Mouse (Mus musculus) adrenal gland, postnatal 14 days (tissue): Measurements from ENCODE around the gene D630045J12Rik. TPM values are rescaled to one million over a fixed set of nuclear protein-coding genes. Genes with fewer than 3 reads are reported as not detected.

ENCODE experiments used
- DNase-seq: peaks from one replicate; pipeline ENCODE4 v3.0.0; 2021; ENCODE audit warnings: mixed read lengths
- total RNA-seq: library from RNA; stranded (reverse); gene quantifications from 2 replicates; pipeline ENCODE4 v1.2.3, GENCODE M21; 2021

Gene D630045J12Rik
- total RNA-seq, 1 experiment from 2014 or later: 4.0 TPM

DNA sequence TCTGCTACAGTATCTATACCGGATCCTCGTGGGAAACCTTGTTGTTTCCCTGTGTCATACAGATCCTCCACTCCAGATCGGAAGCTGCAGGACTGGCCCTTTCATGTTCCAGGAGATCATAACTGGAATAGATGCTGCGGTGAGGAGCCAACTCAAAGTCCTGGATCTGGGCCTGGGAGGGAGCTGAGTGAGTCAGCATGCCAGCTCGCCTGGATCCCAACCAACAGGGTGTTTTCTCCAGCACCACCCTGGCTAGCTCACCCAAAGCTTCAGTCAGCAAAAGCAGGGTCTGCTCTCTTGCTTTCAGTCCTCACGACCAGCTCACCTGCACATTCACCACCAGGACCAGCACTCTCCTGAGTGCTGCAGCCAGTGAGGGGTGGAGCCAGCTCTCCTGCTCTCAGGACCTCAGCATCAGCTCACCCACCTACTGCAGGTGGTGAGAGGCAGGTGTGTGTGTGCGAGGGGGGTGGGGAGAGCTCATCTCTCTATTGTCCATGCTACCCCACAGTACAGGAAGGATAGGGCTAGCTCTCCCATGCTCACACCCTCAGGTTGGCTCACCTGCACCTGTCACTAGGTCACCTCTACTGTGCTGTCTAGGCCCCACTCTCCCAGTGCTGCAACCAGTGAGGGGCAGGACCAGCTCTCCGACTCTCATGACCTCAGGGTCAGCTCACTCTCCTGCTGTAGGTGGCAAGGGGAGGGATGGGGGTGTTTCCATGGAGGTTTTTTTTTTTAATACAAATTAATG lies 118.8 kb downstream of the D630045J12Rik start:
- peak; percentile 59 for DNase-seq

DNA sequence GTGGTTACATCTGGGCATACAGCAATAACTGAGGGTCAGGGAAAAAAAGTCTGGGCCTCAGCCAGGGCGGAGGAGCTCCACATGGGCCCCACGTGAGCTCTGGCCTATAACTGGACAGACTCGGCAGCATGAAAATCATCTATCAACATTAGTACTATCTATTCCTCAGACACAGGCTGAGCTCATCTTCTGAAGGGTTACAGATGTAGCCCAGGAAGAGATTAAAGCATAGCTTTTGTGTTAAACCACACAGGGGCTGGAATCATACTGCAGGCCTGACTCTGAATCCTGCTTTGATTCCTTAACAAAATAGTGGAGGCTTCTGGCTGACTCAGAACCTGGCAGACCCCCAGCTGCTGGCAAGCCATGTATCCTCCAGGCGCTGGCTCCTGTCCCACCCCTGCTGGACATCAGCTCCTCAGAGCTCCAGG lies 122.0 kb downstream of the D630045J12Rik start:
- peak; percentile 89 for DNase-seq

DNA sequence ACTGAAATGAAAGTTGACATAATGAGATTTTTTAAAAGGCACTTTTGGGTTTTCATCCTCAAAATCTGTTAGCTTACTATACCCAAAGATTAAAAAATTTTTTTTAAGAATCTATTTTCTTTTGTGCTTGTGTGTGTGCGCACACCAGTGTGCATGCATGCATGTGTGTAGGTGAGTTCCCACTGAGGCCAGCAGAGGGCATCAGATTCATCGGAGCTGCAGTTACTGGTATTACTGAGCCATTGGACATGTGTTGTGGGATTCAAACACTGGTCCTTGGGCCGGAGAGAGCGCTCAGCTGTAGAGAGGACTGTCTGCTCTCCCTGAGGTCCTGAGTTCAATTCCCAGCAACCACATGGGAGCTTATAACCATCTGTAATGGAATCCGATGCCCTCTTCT lies 123.9 kb downstream of the D630045J12Rik start:
- no peak for DNase-seq

DNA sequence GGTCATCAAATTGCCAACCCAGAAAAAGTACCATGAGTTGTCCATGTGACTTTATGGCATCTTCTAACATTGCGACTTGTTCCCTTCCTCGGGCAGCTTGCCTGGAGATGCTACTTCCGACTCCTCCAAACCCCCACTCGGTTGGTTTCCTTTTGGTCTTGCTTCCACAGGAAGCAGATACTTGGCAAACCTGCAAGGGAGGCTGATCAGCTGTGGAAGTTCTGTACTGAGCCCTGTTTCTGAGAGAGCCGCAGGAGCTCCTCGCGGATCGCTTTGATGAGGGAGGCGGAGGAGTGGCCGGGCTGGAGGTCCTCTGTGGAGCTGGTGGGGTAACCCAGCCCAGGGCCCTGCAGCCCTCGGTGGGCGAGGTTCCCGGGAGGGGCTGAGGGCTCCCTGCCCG lies 125.7 kb downstream of the D630045J12Rik start:
- no peak for DNase-seq

DNA sequence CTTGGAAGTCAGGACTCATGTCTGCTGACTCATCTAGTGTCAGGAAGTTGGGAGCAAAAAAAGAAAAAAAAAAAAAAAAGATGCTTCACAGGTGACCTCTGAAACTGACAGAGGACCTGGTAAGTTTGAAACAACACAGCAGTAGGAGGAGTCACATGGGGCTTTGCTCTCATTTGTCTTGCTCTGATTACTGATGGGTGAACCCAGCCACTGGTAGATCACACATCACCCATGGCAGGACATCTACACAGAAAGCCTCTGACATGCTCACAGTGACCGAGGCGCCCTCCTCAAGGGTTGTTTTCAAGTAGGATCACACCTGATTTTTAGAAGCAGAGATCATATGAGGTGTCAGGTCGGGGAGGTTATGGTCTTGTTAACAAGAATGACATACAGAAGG lies 128.3 kb downstream of the D630045J12Rik start:
- DNase-seq: no peak

DNA sequence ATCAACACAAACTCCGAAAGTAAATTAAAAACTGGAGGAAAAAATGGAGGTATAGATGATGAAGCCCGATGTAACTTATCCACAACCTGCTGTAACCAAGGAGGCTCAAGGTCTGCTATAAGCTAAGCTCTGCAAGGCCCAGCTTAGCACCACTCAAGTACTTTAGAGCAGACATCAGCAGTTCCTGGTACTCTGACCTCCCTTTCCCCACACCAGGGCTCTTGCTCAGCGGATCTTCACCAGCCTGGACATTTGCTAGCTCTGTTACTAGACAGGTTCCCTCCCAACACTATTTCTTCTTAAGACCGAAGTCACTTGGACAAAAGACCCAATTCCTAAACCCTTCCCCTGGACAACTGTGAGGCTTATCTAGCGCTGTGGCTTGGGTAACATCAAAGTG lies 128.9 kb downstream of the D630045J12Rik start:
- DNase-seq: no peak

DNA sequence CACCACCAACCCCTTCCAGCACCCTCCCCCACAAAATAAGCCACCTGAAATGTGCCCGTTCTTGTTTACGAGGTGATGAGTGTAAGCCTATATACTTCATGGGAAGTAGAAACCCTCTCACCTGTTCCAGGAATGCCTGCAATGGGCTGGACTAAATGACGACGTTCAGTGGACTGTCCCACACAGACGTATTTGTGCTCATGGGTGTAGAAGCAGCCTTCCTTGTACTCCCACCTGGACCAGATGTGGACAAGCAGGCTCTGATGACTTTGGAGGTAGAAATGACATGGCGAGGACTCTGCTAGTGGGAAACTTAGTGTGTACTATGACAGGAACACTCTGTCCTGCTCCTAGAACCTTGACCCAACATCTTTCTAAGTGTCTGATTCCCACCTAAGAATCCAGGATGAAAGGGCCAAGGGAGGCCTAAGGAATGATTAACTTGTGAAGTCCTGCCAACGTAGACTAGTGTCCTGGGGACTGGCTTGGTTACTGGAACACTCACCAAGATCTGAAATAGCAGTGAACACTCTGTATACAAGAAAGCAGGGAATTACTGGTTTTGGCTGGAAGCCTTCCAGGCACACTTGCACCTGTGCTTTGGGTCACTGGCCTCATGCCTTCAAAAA lies 129.5 kb downstream of the D630045J12Rik start, which contains the start of gene Atp6v0a4:
Atp6v0a4 (minus strand) TSS at position 380 of the 629 bp plus-strand sequence.
- no peak for DNase-seq

DNA sequence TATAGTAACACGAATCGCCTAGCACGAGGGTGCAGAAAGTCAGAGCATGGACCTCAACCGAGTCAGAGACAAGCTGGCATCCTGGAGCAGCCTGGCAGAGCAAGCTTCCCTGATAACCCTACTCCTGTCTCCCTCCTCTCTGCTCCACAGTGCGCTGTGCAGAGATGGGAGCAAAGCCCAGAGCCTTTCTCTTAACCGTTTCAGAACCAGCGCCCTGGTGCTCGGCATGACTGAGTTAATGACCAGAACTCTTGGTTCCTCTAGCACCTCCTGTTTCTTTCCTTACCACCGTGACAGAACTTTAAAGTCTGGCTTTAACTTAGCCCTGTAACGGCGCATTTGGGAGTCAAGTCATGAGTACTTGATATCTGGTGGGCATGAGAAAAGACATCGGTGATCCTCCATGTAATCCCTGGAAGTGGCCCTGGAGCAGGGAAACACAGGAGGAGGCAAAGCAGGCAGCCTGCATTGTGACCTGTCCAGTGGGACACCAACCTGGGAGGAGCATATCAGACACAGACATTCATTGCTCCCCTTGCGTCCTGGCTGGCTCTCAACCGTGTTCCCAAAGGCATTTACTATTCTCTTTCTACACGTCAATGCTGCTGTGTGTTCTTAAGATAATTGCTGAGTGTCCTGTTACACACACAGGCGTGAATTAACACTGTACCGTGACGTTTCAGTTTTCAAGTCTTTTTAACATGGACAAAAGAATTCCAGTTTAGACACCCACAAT lies 130.2 kb downstream of the D630045J12Rik start:
- DNase-seq: no peak

DNA sequence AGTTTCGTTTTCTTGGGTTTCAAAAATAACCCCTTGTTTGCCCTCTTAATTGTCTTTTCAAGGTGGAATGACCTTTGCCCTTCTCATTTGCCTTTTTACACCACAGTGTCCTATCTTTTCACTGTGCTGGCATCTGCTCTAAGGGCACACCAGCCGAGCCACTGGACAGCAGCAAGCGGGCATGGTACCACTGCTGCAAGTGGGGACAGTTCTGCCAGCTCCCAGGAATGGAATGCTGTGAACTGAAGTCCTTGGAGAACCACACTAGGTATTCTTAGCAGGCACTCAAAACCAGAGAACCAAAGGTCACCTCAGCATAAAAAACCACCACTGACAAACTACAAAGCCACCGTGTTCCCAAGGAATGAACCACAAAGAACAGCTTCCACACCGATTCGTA lies 131.0 kb downstream of the D630045J12Rik start:
- DNase-seq: no peak

DNA sequence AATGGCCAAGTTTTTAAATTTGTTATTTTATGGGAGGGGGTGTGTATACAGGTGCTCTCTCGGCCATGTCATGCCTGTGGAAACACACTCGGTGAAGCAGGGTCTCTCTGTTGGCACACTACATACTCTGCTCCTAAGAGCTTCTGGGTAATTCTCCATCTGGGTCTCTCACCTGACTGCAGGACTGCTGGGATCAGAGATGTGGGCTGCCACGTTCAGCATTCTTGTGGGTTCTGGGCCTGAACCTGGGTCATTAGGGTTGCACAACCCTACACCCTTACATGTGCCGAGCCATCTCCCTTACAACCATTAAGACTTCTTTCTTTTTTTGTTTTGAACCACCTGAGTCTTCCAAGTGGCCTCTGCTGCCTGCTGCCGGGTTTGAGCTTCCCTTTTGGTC lies 132.0 kb downstream of the D630045J12Rik start:
- no peak for DNase-seq

DNA sequence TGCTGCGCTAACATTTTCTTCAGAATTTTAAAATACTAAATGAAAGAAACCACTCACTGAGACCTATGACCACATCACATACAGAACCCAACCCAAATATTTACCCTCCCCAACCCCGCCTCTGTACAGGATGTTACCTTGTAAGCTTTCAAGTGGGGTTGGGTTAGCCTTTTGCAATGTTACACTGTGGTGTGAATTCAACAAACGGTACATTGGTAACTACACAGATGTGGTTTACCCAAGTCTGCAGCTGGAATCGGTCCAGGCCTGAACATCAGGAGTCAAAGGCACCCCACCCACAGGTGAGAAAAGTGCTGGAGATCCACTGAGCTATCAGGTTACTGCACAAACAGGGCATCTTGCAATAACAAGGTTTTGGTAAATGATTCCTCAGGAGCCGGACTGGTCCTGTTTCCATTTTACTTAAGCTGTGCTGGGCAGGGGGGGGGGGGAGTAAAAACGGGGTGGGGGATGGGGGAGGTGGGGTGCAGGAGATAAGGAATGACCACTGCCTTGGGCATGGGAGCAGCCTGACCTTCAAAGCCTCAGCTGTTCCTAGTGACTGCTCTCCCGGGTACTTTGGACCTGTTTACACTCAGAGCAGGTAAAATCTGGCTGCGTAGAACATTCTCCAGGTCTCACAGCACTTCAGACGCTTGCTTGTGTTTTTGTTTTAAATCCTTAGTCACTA lies 133.0 kb downstream of the D630045J12Rik start:
- no peak for DNase-seq

DNA sequence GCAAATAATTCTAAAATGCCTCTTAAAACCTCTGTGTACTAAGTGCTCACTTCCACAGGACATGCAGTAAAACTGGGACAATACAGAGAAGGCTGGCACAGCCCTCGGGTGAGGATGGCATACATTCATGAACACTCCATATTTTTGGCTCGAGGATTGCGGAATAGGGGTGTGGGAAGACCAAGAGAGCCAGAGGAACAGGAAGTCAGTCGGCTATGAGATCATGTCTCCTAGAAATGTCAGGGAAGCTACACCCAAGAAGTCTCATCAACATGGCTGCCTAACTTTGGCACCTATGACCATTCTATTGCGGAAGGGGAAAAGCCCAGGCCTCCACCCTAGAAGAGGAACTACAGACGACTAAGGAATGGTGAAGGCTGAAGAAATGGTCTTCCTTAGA lies 135.5 kb downstream of the D630045J12Rik start:
- no peak for DNase-seq

DNA sequence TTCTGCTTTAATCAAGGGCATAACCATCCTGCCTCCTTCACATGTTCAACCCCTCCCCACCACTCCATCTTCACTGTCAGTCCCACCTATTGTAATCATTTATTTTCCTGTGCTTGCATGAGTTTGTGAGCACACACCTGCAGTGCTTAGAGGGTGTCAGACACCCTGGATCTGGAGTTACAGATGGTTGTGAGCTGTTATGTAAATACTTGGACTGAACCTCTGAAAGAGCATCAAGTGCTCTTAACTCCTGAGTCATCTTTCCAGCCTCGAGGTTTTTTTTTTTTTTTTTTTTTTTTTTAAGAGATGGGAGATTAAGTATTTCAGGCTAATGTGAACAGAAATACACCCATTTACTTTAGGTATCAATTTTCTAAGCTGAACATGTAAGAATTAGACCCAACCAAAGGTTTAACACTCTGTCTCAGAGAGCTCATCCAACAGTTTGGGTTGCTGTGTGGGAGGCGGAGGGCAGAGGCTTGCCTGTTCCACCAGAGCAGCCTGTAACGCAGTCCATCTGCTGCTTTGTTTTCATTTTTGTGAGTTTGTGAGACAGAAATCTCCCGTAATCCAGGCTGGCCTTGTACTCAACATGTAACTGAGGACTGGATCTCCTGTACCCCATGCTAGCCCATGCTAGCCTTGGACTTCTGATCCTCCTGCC lies 137.6 kb downstream of the D630045J12Rik start:
- no peak for DNase-seq

DNA sequence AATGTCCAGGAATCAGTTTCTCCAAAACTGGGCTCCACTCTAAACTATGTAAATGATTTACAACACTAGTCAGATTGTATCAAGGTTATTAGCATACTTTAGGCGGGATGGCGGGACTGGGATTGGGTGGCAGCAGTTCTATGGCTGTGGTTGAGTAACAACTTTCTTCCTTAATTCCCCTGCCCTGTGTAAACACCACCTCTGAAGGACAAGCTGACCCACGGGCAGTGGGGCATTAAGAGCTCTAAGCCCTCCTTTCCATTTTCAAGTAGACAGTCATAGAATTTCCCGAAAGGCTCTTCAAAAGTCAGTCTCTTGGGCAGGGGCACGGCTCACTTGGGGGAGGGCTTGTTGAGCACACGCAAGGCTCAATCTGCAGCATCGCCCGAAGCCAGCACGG lies 142.9 kb downstream of the D630045J12Rik start:
- no peak for DNase-seq

DNA sequence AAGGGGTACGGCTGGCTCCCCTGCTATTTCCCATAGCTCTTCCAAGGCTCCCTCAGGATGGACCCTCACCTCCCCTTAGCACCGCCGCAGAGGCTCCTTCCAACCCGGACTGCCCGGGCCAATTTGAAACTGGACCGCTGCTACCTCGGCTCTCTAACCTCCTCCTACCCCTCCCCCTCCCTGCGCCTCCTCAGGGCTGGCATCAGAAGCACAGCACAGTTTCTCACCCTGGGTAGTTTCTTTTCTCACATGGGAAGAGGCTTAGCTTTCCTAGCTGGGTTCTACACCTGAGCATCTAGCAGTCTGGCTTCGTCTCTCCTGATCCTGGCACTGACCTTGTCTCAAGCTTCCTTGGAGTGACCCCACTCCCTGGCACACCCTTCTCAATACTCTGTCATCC lies 143.9 kb downstream of the D630045J12Rik start:
- no peak for DNase-seq

DNA sequence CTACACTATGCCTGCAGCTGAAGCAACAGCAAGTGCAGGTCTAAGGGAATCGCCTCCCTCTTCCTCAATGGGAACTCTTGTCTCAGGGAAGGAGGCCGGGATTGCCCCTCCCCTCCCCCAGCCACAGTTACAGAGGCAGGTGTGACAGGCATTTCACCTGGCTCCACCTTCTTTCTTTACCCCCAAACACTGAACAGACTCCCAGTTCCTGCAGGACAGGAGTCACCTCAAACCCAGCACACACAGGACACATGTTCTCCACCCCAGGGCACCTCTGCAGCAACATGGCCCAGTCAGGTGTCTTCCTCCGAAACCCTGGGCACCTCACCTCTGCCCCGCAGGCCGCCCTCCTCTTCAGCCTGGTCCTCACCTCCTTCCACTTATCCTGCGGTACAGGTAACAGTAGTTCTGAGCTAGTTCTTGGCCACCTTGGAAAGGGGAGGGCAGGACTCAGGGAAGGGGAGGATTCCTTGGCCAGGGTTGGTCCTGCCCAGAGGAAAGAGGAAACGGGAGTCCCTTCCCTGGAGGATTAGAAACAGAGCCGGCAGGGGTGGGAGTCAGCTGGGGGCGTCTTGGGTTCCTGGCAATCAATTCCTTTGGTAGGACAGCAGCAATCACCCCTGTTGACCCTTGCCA lies 144.5 kb downstream of the D630045J12Rik start, which contains the start of gene Tmem213:
Tmem213 (plus strand) TSS at position 96 of the 636 bp plus-strand sequence.
- DNase-seq: no peak

DNA sequence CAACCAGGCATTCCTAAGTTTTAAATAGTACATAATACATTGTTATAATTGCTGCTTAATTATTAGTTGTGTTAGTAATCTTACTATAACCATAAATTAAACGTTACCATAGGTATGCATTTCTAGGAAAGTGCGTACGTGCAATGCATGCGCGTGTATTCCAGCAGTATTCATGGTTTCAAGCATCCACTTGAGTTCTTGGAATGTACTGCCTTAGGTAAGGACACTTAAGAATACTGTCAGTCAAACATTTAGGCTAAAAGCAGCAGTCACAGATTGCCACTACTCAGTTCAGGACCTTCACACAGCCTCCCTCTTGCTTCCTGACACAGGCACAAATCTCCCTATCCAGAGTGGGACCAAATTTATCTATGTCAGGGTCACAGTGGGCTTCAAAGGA lies 145.4 kb downstream of the D630045J12Rik start:
- no peak for DNase-seq

DNA sequence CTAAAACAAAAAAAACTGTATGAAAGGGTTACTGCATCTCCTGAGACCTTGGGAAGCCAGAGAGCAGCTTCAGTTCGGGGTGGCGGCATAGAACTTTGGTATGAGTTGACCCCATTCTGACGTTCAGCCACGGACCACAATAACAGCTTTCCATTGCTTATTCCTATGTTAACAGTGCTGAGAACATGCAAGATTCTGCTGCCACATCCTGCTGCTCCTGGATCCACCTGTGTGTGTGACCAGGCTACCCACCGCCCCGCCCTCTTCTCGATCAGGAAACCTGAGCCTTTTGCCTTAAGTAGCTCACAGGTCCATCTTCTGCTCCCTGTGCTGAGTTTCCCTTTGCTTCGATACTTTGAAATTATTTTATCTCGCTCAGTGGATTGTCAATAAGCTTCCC lies 147.9 kb downstream of the D630045J12Rik start:
- DNase-seq: no peak

DNA sequence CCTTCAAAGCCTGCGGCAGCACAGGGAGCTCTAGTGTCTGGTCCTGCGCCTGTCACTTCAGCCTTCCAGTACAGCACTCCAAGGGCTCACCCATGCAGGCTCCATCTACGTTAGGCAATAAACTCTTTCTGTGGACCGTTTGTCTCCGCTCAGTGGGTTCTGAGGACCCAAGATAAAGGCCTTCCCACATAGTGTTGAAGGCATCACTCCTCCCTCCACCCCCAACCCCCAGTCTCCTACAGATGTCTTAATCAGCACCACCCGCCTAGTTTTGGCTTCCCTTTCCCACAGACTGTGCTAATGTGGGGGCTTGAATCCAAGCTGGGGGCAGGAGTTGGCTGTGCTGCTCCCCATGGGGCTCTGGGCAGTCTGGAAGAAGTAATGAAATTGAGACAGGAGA lies 150.0 kb downstream of the D630045J12Rik start:
- no peak for DNase-seq

DNA sequence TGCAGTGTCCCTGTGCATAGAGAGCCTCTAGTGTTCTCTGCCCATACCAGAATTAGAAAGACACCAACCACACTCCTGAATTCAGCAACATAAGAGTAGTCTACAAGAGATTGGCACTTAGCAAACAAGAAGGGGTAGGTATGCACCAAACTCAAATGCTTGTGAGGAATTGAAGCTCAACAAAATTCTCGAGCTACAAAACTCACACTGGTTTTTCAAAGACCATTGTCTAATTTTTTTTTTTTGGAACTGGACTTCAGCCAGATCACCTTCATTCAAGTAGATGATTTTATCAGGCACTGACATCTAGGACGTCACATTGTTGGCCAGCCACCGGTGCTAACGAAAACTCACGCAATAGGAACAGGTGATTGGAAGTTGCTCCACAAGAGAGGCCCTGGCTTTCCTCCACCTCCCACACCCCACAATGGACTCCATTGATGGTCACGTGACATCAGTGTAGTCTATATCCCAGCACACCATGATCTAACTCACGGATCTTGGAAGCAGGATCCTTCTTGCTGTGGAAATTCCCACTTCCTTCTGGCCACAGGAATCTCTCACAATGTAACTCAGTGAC lies 151.5 kb downstream of the D630045J12Rik start:
- DNase-seq: no peak

DNA sequence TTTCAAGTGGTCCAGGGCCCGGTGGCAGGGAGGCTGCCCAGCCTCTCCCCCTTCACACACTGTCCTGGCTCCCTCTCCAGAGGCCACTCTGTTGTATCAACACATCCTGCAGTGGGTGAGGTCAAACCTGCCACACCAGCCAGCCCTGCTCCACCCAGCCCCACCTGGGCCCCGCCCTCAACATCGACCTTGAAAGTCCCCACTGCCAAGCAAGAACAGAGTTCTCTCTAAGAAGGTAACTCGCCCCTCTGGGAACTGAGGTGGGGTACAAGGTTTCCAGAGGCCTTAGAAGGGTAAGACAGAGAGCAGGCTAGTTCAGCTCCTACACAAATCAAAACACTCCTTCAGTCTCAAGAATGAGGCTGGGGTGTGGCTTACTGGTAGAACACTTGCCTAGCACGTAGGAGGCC lies 156.8 kb downstream of the D630045J12Rik start:
- no peak for DNase-seq
